Mouse (Mus musculus) midbrain, embryonic 16.5 days (tissue): ENCODE measurements around the gene 1810013L24Rik. TPM values are rescaled to one million over a fixed set of nuclear protein-coding genes. Genes with fewer than 3 reads are reported as not detected.
A peak's percentile ranks its signal among the peaks of the same experiment; 100 is the strongest.

ENCODE experiments used
- ATAC-seq: fragments of 200-750 bp; cut with Nextera tagmentation; 2 replicates; pipeline ENCODE4 v1.8.0; 2017; ENCODE audit warnings: moderate TSS enrichment
- H3K27ac ChIP-seq: fragments of 300-500 bp; sonication (generic); 2 replicates; pipeline ENCODE4 v1.5.1; 2014; ENCODE audit warnings: mild to moderate bottlenecking, low read length, mixed read lengths
- H3K27me3 ChIP-seq: fragments of 300-500 bp; sonication (generic); 2 replicates; pipeline ENCODE4 v1.6.1; 2014; ENCODE audit warnings: low read depth, low read length, mixed read lengths; ENCODE audit not compliant: control insufficient read depth, insufficient read depth
- H3K36me3 ChIP-seq: fragments of 300-500 bp; sonication (generic); 2 replicates; pipeline ENCODE4 v1.6.1; 2014; ENCODE audit warnings: mild to moderate bottlenecking, low read length, moderate library complexity, mixed read lengths; ENCODE audit not compliant: control insufficient read depth, insufficient read depth
- H3K4me1 ChIP-seq: fragments of 300-500 bp; sonication (generic); 2 replicates; pipeline ENCODE4 v1.6.1; 2014; ENCODE audit warnings: mild to moderate bottlenecking, low read length, mixed read lengths; ENCODE audit not compliant: control insufficient read depth, insufficient read depth
- H3K4me2 ChIP-seq: fragments of 300-500 bp; sonication (generic); 2 replicates; pipeline ENCODE4 v1.6.1; 2014; ENCODE audit warnings: mild to moderate bottlenecking, low read length, mixed read lengths
- H3K4me3 ChIP-seq: fragments of 300-500 bp; sonication (generic); 2 replicates; pipeline ENCODE4 v1.5.1; 2014; ENCODE audit warnings: low read depth, mild to moderate bottlenecking, low read length, moderate library complexity, mixed read lengths
- H3K9ac ChIP-seq: fragments of 300-500 bp; sonication (generic); 2 replicates; pipeline ENCODE4 v1.6.1; 2014; ENCODE audit warnings: low read depth, low read length, mixed read lengths
- H3K9me3 ChIP-seq: fragments of 300-500 bp; sonication (generic); replicated peaks from 2 replicates; pipeline ENCODE4 v1.6.1; 2014; ENCODE audit warnings: mild to moderate bottlenecking, low read length, mixed read lengths; ENCODE audit not compliant: control insufficient read depth, poor library complexity, severe bottlenecking
- WGBS: fragments of 180-500 bp; shearing (Covaris S2); extraction: QIAGEN DNeasy Blood & Tissue Kit; methylation state at CpG from one replicate; pipeline ENCODE4 v1.1.7; 2014; 5-methylcytosine and 5-hydroxymethylcytosine counted together
- polyA plus RNA-seq: library from polyadenylated mRNA; unstranded; fragments of >200 nt; fragmentation: Nextera tagmentation; extraction: Ambion mirVana; gene quantifications from 2 replicates; pipeline ENCODE4 v1.2.1, GENCODE M21; 2015

Gene 1810013L24Rik
- polyA plus RNA-seq, 1 experiment from 2014 or later, result 26.0 TPM

DNA sequence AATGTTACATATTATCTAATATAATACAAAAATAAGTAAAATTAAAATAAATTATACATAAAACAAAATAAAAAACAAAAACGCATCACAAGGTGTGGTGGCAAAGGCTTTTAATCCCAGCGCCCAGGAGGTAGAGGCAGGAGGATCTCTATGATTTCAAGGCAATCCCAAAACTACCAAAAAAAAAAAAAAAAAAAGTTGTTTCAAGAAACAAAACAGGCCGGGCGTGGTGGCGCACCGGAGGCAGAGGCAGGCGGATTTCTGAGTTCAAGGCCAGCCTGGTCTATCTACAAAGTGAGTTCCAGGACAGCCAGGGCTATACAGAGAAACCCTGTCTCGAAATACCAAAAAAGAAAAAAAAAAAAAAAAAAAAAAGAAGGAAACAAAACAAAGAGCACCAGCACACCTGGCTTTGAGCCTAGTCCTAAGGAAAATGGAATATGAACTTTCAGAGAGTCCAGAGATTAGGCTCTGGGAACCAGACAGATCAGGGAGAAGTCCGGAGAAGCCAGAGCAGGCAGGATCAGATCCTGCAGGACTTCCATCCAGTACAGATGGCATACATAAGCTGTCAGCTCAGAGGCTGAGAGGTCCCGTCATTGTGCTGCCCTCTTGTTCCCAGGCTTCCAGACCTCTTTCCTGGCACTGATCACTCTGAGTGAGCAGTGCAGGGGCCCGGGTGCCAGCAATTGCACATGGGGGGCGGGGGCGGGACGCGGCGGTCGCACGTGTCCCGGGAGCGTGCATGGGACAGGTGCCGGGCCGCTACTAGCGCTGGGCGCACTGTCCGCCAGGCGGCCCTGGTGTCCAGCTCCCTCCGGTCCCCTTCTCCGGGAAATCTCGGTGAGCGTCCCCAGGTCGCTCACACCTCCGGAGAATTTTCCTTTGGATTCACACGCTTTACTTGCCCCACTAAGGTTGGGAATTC lies 1.0 kb upstream of the 1810013L24Rik start:
- peak overlapping the region; percentile 98 for H3K4me2 ChIP-seq
- H3K9me3 ChIP-seq, result no peaks in the 10 kb centered on the region
- peak overlapping the region; percentile 92 for H3K27ac ChIP-seq
- peaks cover 25% of the 10 kb centered on the region for H3K4me1 ChIP-seq
- peak overlapping the region; percentile 79 for H3K9ac ChIP-seq
- ATAC-seq, result peak; percentile 50
- 12% methylated on average over 33 of the region's 33 CpGs for WGBS
- H3K4me3 ChIP-seq, result peak overlapping the region; percentile 100
- 0 out of 2 replicates have a peak, but pooled peaks cover 4% of the 10 kb centered on the region for H3K36me3 ChIP-seq
- H3K27me3 ChIP-seq, result no peaks in the 10 kb centered on the region

DNA sequence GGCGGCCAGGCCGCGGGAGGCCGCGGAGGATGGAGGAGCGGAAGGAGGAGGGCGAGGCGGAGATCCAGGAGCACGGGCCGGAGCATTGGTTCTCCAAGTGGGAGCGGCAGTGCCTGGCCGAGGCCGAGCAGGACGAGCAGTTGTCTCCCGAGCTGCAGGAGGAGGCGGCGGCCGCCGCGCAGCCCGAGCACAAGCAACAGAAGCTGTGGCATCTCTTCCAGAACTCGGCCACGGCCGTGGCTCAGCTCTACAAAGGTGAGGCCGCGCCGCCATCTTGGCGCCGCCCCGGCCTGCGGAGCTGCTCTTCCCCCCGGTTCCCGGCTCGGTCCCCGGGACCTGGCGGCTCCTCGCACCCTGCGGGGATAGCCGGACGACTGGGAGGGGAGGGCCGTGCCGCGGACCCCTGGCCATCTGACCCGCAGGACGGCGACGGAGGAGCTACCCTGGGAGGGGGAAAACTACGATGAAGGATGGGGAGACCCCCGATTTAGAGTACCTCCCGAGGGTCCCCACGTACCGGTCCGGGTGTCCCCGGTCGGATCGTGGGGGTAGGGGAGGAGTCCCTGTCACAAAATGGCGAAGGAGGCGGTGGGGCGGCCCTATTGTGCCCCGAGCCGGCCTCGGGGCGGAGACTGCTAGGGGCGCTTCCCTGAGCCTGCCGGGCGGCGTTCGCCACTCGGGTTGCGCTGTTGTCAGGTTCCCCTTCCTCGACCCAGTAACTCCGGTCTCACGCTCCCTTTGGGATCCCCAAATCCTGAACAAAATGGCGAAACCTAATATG lies 721 bp downstream of the 1810013L24Rik start:
- H3K27ac ChIP-seq, result peak overlapping the region; percentile 98
- 0 out of 2 replicates have a peak, but pooled peaks cover 9% of the 10 kb centered on the region for H3K36me3 ChIP-seq
- H3K9ac ChIP-seq, result peak overlapping the region; percentile 99
- peak overlapping the region; percentile 90 for H3K4me2 ChIP-seq
- no peaks in the 10 kb centered on the region for H3K9me3 ChIP-seq
- H3K4me3 ChIP-seq, result peak overlapping the region; percentile 100
- no peaks in the 10 kb centered on the region for H3K27me3 ChIP-seq
- ATAC-seq, result peak; percentile 8; the same call in 1 of the 2 replicates
- peaks cover 38% of the 10 kb centered on the region for H3K4me1 ChIP-seq
- under 1% methylated on average over 63 of the region's 74 CpGs for WGBS

DNA sequence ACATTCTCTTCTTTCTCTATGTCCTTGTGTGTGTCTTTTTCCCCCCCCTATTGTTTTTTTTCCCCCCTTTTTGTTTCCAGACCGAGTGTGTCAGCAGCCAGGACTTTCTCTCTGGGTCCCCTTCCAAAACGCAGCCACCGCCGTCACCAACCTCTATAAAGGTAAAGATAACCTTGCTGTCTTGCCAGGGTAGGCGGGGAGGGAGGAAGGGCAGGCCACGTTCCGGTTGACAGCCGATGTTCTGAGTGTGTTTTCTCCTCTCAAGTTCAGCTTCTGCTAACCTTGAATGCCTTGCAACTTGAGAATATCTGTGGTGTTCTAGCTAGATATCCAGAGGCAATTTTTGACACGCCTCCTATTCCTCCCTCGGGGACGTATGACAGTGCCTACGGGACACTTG lies 1.3 kb downstream of the 1810013L24Rik start:
- peak overlapping the region; percentile 99 for H3K9ac ChIP-seq
- peak overlapping the region; percentile 98 for H3K27ac ChIP-seq
- no peaks in the 10 kb centered on the region for H3K27me3 ChIP-seq
- no peaks in the 10 kb centered on the region for H3K9me3 ChIP-seq
- 0 out of 2 replicates have a peak, but pooled peaks cover 9% of the 10 kb centered on the region for H3K36me3 ChIP-seq
- H3K4me1 ChIP-seq, result peaks cover 41% of the 10 kb centered on the region
- peak overlapping the region; percentile 90 for H3K4me2 ChIP-seq
- peak overlapping the region; percentile 100 for H3K4me3 ChIP-seq
- WGBS, result under 1% methylated on average over 12 of the region's 12 CpGs
- ATAC-seq, result no peak

DNA sequence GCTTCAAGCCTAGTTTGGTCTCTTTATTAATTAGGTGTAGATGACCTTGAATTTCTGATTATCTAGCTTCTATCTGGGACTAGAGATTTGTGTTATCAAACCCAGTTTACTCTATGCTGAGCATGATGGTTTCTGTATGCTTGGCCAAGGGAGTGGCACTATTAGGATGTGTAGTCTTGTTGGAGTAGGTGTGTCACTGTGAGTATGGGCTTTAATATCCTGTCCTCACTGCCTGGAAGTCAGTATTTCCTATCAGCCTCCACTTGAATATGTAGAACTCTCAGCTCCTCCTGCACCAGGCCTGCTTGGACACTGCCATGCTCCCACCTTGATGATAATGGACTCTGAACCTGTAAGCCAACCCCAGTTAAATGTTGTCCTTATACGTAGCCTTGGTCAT lies 7.0 kb downstream of the 1810013L24Rik start:
- Histone ChIP-seq H3K36me3 (peaks cover 14% of the 10 kb centered on the region; the same call in 1 of the 2 replicates), H3K27me3 (no peaks in the 10 kb centered on the region), H3K4me1 (peaks cover 37% of the 10 kb centered on the region), H3K4me2 (no peak overlapping the region), H3K9me3 (no peaks in the 10 kb centered on the region), H3K4me3 (no peak overlapping the region), H3K27ac (no peak overlapping the region), H3K9ac (no peak overlapping the region)
- WGBS, result 98% methylated on average over 1 of the region's 1 CpGs
- ATAC-seq, result no peak

DNA sequence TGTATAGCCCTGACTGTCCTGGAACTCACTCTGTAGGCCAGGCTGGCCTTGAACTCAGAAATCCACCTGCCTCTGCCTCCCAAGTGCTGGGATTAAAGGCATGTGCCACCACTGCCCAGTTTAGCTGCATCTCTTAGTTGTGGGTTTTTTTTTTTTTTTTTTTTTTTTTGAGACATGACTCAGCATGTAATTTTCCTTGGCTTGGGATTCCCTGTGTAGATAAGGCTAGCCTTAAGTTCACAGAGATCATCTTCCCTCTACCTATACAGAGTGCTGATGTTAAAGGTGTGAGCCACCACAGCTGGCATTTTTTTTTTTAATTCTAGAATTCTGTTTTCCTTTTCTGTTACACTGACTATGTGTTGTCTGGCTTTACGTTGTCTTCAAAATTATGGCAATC lies 7.7 kb downstream of the 1810013L24Rik start:
- 96% methylated on average over 1 of the region's 1 CpGs for WGBS
- peaks cover 14% of the 10 kb centered on the region; the same call in 1 of the 2 replicates for H3K36me3 ChIP-seq

DNA sequence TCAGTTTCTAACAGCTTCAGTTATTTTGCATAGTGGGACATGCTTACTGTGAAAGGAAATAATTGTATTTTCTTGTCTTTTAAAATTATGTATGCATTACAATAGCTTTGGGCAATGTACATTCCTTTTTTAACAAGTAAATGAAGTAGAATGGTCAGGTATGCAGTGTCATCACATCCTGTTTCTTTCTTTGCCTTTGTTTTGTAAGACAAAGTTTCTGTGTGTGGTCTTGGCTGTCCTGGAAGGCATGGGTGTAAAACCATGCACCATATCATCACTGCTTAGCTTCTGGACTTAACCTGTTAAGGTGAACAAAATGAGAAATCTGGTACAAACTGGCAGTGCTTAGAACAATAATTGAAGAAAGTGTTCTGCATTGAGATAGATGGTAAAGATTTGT lies 9.0 kb downstream of the 1810013L24Rik start:
- H3K9ac ChIP-seq, result no peak overlapping the region
- H3K36me3 ChIP-seq, result peaks cover 19% of the 10 kb centered on the region
- H3K27ac ChIP-seq, result no peak overlapping the region
- ATAC-seq, result no peak
- H3K4me2 ChIP-seq, result no peak overlapping the region
- H3K9me3 ChIP-seq, result no peaks in the 10 kb centered on the region
- H3K4me3 ChIP-seq, result no peak overlapping the region
- H3K27me3 ChIP-seq, result no peaks in the 10 kb centered on the region
- H3K4me1 ChIP-seq, result peaks cover 19% of the 10 kb centered on the region

More for the DNA sequence above, 7.7 kb downstream of the 1810013L24Rik start:
- Histone ChIP-seq H3K9ac (no peak overlapping the region), H3K9me3 (no peaks in the 10 kb centered on the region), H3K27me3 (no peaks in the 10 kb centered on the region), H3K4me1 (peaks cover 31% of the 10 kb centered on the region), H3K4me3 (no peak overlapping the region), H3K4me2 (no peak overlapping the region), H3K27ac (no peak overlapping the region)
- ATAC-seq, result no peak

DNA sequence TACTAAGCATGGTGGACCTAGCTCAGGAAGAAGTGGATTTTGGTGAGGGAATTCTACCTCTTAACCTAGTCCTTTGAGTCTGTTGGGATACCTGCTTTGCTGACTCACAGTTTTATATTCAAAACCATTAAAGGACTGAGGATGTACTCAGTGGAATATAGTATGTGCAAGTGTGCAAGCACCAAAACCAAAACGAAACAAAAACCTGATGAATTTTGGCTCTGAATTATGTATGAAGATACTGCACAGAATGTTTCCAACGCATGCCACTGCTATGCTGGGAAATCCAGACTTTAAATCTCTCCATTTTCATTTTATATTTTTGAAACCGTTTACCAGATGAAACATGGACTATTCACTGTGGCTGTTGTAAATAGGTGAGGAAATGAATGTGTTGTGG lies 10.7 kb downstream of the 1810013L24Rik start:
- Histone ChIP-seq H3K4me1 (peaks cover 7% of the 10 kb centered on the region), H3K27ac (no peak overlapping the region), H3K9me3 (no peaks in the 10 kb centered on the region), H3K36me3 (peaks cover 16% of the 10 kb centered on the region), H3K9ac (no peak overlapping the region), H3K27me3 (no peaks in the 10 kb centered on the region), H3K4me3 (no peak overlapping the region), H3K4me2 (no peak overlapping the region)
- WGBS, result 88% methylated on average over 3 of the region's 3 CpGs
- no peak for ATAC-seq

DNA sequence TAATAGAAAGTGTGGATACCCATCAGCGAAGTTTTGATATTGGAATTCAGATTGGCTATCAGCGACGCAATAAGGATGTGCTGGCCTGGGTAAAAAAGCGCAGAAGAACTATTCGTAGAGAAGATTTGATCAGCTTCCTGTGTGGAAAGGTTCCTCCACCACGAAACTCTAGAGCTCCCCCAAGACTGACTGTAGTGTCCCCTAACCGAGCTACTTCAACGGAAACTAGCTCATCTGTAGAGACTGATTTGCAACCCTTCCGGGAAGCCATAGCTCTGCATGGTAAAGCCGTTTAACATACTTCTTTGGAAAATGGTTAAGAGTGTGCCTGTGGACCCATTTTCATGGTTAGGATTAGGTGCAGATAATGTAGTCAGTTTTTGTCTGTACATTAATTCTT lies 13.1 kb downstream of the 1810013L24Rik start:
- ATAC-seq, result no peak
- Histone ChIP-seq H3K9me3 (no peaks in the 10 kb centered on the region), H3K27ac (no peak overlapping the region), H3K9ac (no peak overlapping the region), H3K4me3 (no peak overlapping the region), H3K27me3 (no peaks in the 10 kb centered on the region), H3K4me2 (no peak overlapping the region), H3K4me1 (peaks cover 8% of the 10 kb centered on the region), H3K36me3 (peaks cover 21% of the 10 kb centered on the region)
- WGBS, result 96% methylated on average over 10 of the region's 10 CpGs
